Mouse (Mus musculus) intestine, postnatal 0 days (tissue): ENCODE data around the gene Srprb. TPM values are rescaled to one million over a fixed set of nuclear protein-coding genes. Genes with fewer than 3 reads are reported as not detected.

ENCODE experiments used
- ATAC-seq: fragments of 200-750 bp; cut with Nextera tagmentation; 2 replicates; pipeline ENCODE4 v1.8.0; 2017; ENCODE audit warnings: mild to moderate bottlenecking, moderate TSS enrichment, moderate library complexity
- H3K27ac ChIP-seq: fragments of 300-500 bp; sonication (generic); 2 replicates; pipeline ENCODE4 v1.5.1; 2014; ENCODE audit warnings: mild to moderate bottlenecking, low read depth, low read length, moderate library complexity
- H3K27me3 ChIP-seq: fragments of 300-500 bp; sonication (generic); replicated peaks from 2 replicates; pipeline ENCODE4 v1.6.1; 2014; ENCODE audit warnings: low read length, mixed read lengths; ENCODE audit not compliant: control insufficient read depth, insufficient read depth
- H3K36me3 ChIP-seq: fragments of 300-500 bp; sonication (generic); 2 replicates; pipeline ENCODE4 v1.6.1; 2014; ENCODE audit warnings: mild to moderate bottlenecking, moderate library complexity; ENCODE audit not compliant: control insufficient read depth, insufficient read depth
- H3K4me1 ChIP-seq: fragments of 300-500 bp; sonication (generic); replicated peaks from 2 replicates; pipeline ENCODE4 v1.6.1; 2014; ENCODE audit warnings: antibody characterized with exemption, low read length, mixed read lengths; ENCODE audit not compliant: control insufficient read depth, insufficient read depth
- H3K4me2 ChIP-seq: fragments of 300-500 bp; sonication (generic); replicated peaks from 2 replicates; pipeline ENCODE4 v1.6.1; 2014; ENCODE audit warnings: low read depth, mild to moderate bottlenecking, moderate library complexity
- H3K4me3 ChIP-seq: fragments of 300-500 bp; sonication (generic); 2 replicates; pipeline ENCODE4 v1.5.1; 2014; ENCODE audit warnings: low read depth, low read length
- H3K9ac ChIP-seq: fragments of 300-500 bp; sonication (generic); 2 replicates; pipeline ENCODE4 v1.6.1; 2014; ENCODE audit warnings: mild to moderate bottlenecking, low read depth, low read length
- H3K9me3 ChIP-seq: fragments of 300-500 bp; sonication (generic); 2 replicates; pipeline ENCODE4 v1.6.1; 2016; ENCODE audit warnings: mixed run types; ENCODE audit not compliant: control insufficient read depth
- CTCF ChIP-seq: sonication (generic); IDR thresholded peaks from 2 replicates; pipeline ENCODE4 v1.5.1; 2016; ENCODE audit warnings: low read depth, mild to moderate bottlenecking, control low read depth, antibody characterized with exemption, moderate library complexity
- WGBS: fragments of 180-500 bp; shearing (Covaris S2); extraction: QIAGEN DNeasy Blood & Tissue Kit; methylation state at CpG from one replicate; pipeline ENCODE4 v1.1.7; 2014; 5-methylcytosine and 5-hydroxymethylcytosine counted together
- polyA plus RNA-seq: library from polyadenylated mRNA; unstranded; fragments of >200 nt; fragmentation: Nextera tagmentation; extraction: Ambion mirVana; gene quantifications from 2 replicates; pipeline ENCODE4 v1.2.1, GENCODE M21; 2015

Srprb gene
- polyA plus RNA-seq, 1 experiment from 2014 or later, result 21.4 TPM

GRCm38 (mm10) chr9:103188416-103188815, 13.5 kb downstream of the Srprb start:
- H3K27me3 ChIP-seq, result no peaks in the 10 kb centered on the region
- H3K4me1 ChIP-seq, result no peaks in the 10 kb centered on the region
- H3K27ac ChIP-seq, result no peak overlapping the region
- H3K4me3 ChIP-seq, result no peak overlapping the region
- peaks cover 45% of the 10 kb centered on the region for H3K36me3 ChIP-seq
- no peaks in the 10 kb centered on the region for H3K9me3 ChIP-seq
- no peak overlapping the region for H3K9ac ChIP-seq
- 91% methylated on average over 4 of the region's 4 CpGs for WGBS
- TF ChIP-seq CTCF, result no peak
- H3K4me2 ChIP-seq, result no peak overlapping the region
- no peak for ATAC-seq

- no peak for TF ChIP-seq CTCF
- 74% methylated on average over 9 of the region's 9 CpGs for WGBS
- ATAC-seq, result no peak; the same call in 1 of the 2 replicates
Measured at GRCm38 (mm10) chr9:103186747-103187146, 15.2 kb downstream of the Srprb start.

GRCm38 (mm10) chr9:103185946-103186345, 16.0 kb downstream of the Srprb start:
- H3K4me2 ChIP-seq, result no peak overlapping the region
- 90% methylated on average over 8 of the region's 8 CpGs for WGBS
- no peak for ATAC-seq
- H3K4me3 ChIP-seq, result no peak overlapping the region
- H3K27ac ChIP-seq, result no peak overlapping the region
- H3K9ac ChIP-seq, result no peak overlapping the region
- peaks cover 29% of the 10 kb centered on the region for H3K36me3 ChIP-seq
- no peaks in the 10 kb centered on the region for H3K4me1 ChIP-seq
- H3K9me3 ChIP-seq, result no peaks in the 10 kb centered on the region
- no peaks in the 10 kb centered on the region for H3K27me3 ChIP-seq
- no peak for TF ChIP-seq CTCF

More at GRCm38 (mm10) chr9:103186747-103187146, 15.2 kb downstream of the Srprb start:
- Histone ChIP-seq H3K4me3 (no peak overlapping the region), H3K9me3 (no peaks in the 10 kb centered on the region), H3K27ac (no peak overlapping the region), H3K27me3 (no peaks in the 10 kb centered on the region), H3K4me1 (no peaks in the 10 kb centered on the region), H3K9ac (no peak overlapping the region), H3K36me3 (peaks cover 34% of the 10 kb centered on the region), H3K4me2 (no peak overlapping the region)

GRCm38 (mm10) chr9:103184855-103185254, 17.1 kb downstream of the Srprb start:
- 61% methylated on average over 4 of the region's 4 CpGs for WGBS
- H3K9ac ChIP-seq, result no peak overlapping the region
- H3K9me3 ChIP-seq, result no peaks in the 10 kb centered on the region
- H3K4me2 ChIP-seq, result no peak overlapping the region
- no peaks in the 10 kb centered on the region for H3K27me3 ChIP-seq
- peaks cover 18% of the 10 kb centered on the region for H3K36me3 ChIP-seq
- H3K4me1 ChIP-seq, result no peaks in the 10 kb centered on the region
- no peak overlapping the region for H3K4me3 ChIP-seq
- no peak for ATAC-seq
- H3K27ac ChIP-seq, result no peak overlapping the region
- TF ChIP-seq CTCF, result no peak

GRCm38 (mm10) chr9:103181886-103182285, 20.1 kb downstream of the Srprb start:
- no peaks in the 10 kb centered on the region for H3K36me3 ChIP-seq
- H3K27ac ChIP-seq, result no peak overlapping the region
- TF ChIP-seq CTCF, result no peak
- H3K4me2 ChIP-seq, result no peak overlapping the region
- H3K4me1 ChIP-seq, result no peaks in the 10 kb centered on the region
- no peaks in the 10 kb centered on the region for H3K9me3 ChIP-seq
- no peak overlapping the region for H3K4me3 ChIP-seq
- H3K27me3 ChIP-seq, result no peaks in the 10 kb centered on the region
- ATAC-seq, result no peak
- 88% methylated on average over 8 of the region's 8 CpGs for WGBS
- H3K9ac ChIP-seq, result no peak overlapping the region

GRCm38 (mm10) chr9:103180807-103181565, 21.0 kb downstream of the Srprb start:
- no peak for TF ChIP-seq CTCF
- Histone ChIP-seq H3K27ac (no peak overlapping the region), H3K9me3 (no peaks in the 10 kb centered on the region), H3K36me3 (no peaks in the 10 kb centered on the region), H3K4me2 (peak overlapping the region; percentile 70), H3K4me1 (no peaks in the 10 kb centered on the region), H3K27me3 (no peaks in the 10 kb centered on the region), H3K9ac (peak overlapping the region; percentile 17; the same call in 1 of the 2 replicates), H3K4me3 (peak overlapping the region; percentile 34)
- peak; percentile 72; the same call in 1 of the 2 replicates for ATAC-seq
- 1% methylated on average over 20 of the region's 20 CpGs for WGBS
